ENCODE assay signal across 14 mouse cellular contexts in genomic region chr7:80631405-80631804, GRCm38 (mm10). TPM values are rescaled to one million over a fixed set of nuclear protein-coding genes. Genes with fewer than 3 reads are reported as not detected.
DNase-seq lines count a peak whose midpoint lies in the region; ATAC-seq lines count a peak whose summit lies in the region.
"Had no signal": no experiment of that assay in that cellular context is flagged by ENCODE, and none has a peak within 500 bp of the region (broad histone marks: within the 10 kb centered on the region; RNA-seq: fewer than 3 reads in every experiment).

No protein-coding gene starts in this region.

- ATAC-seq in midbrain, embryonic 13.5 days = no peak
- ATAC-seq in midbrain, embryonic 14.5 days (ENCODE audit: low FRiP score, low TSS enrichment) = no peak
- ATAC-seq in limb, embryonic 13.5 days (ENCODE audit: low FRiP score, low read depth) = no peak
- ATAC-seq: intestine, embryonic 15.5 days had no signal

- H3K27ac ChIP-seq in heart, embryonic 10.5 days = 0 out of 2 replicates have a peak overlapping the region, but pooled peaks have one; percentile 13
- H3K27ac ChIP-seq in midbrain, embryonic 13.5 days = no peak overlapping the region
- H3K27ac ChIP-seq in midbrain, embryonic 14.5 days (replicated peaks; ENCODE audit: low read depth, low read length) = no peak overlapping the region
- no peak overlapping the region for H3K27ac ChIP-seq in limb, embryonic 13.5 days
- H3K27ac ChIP-seq: intestine, embryonic 15.5 days; liver, embryonic 15.5 days had no signal

- peaks cover 5% of the 10 kb centered on the region; the same call in 1 of the 2 replicates for H3K36me3 ChIP-seq in heart, embryonic 10.5 days
- peaks cover 6% of the 10 kb centered on the region; the same call in 1 of the 2 replicates for H3K36me3 ChIP-seq in midbrain, embryonic 13.5 days
- H3K36me3 ChIP-seq in midbrain, embryonic 14.5 days (ENCODE audit: control insufficient read depth, insufficient read depth, low read length) = 0 out of 2 replicates have a peak, but pooled peaks cover 9% of the 10 kb centered on the region
- peaks cover 7% of the 10 kb centered on the region for H3K36me3 ChIP-seq in limb, embryonic 13.5 days
- H3K36me3 ChIP-seq: intestine, embryonic 15.5 days; liver, embryonic 15.5 days had no signal

- 0 out of 2 replicates have a peak overlapping the region, but pooled peaks have one; percentile 37 for H3K9ac ChIP-seq in midbrain, embryonic 13.5 days (replicated peaks)
- H3K9ac ChIP-seq in midbrain, embryonic 14.5 days (replicated peaks; ENCODE audit: low read length) = no peak overlapping the region
- H3K9ac ChIP-seq in limb, embryonic 13.5 days = peak overlapping the region; percentile 31; the same call in 1 of the 2 replicates
- H3K9ac ChIP-seq: intestine, embryonic 15.5 days; liver, embryonic 15.5 days had no signal

- H3K4me2 ChIP-seq in midbrain, embryonic 13.5 days (replicated peaks) = no peak overlapping the region
- H3K4me2 ChIP-seq in midbrain, embryonic 14.5 days (ENCODE audit: low read length) = no peak overlapping the region
- H3K4me2 ChIP-seq in limb, embryonic 13.5 days (replicated peaks) = no peak overlapping the region
- H3K4me2 ChIP-seq: intestine, embryonic 15.5 days; liver, embryonic 15.5 days had no signal

- no peaks in the 10 kb centered on the region for H3K9me3 ChIP-seq in heart, embryonic 10.5 days
- H3K9me3 ChIP-seq in midbrain, embryonic 13.5 days = no peaks in the 10 kb centered on the region
- H3K9me3 ChIP-seq in midbrain, embryonic 14.5 days (ENCODE audit: control insufficient read depth, low read length) = no peaks in the 10 kb centered on the region
- H3K9me3 ChIP-seq in limb, embryonic 13.5 days = no peaks in the 10 kb centered on the region
- H3K9me3 ChIP-seq: intestine, embryonic 15.5 days; liver, embryonic 15.5 days had no signal

- peaks cover 59% of the 10 kb centered on the region for H3K4me1 ChIP-seq in heart, embryonic 10.5 days
- H3K4me1 ChIP-seq in midbrain, embryonic 13.5 days (replicated peaks) = peaks cover 19% of the 10 kb centered on the region; the same call in 1 of the 2 replicates
- peaks cover 8% of the 10 kb centered on the region for H3K4me1 ChIP-seq in midbrain, embryonic 14.5 days (ENCODE audit: control insufficient read depth, insufficient read depth, low read length)
- peaks cover 38% of the 10 kb centered on the region for H3K4me1 ChIP-seq in limb, embryonic 13.5 days

- no peaks in the 10 kb centered on the region for H3K27me3 ChIP-seq in heart, embryonic 10.5 days (ENCODE audit: insufficient read depth, poor library complexity, severe bottlenecking)
- no peaks in the 10 kb centered on the region for H3K27me3 ChIP-seq in midbrain, embryonic 13.5 days
- H3K27me3 ChIP-seq in midbrain, embryonic 14.5 days (ENCODE audit: control insufficient read depth, insufficient read depth, low read length) = no peaks in the 10 kb centered on the region
- H3K27me3 ChIP-seq in limb, embryonic 13.5 days = no peaks in the 10 kb centered on the region
- H3K27me3 ChIP-seq: intestine, embryonic 15.5 days; liver, embryonic 15.5 days had no signal

- WGBS in heart, embryonic 10.5 days = 76% methylated on average over 3 of the region's 3 CpGs
- WGBS in midbrain, embryonic 13.5 days = 75% methylated on average over 3 of the region's 3 CpGs
- 78% methylated on average over 3 of the region's 3 CpGs for WGBS in midbrain, embryonic 14.5 days
- WGBS in limb, embryonic 13.5 days = 57% methylated on average over 3 of the region's 3 CpGs

- intact Hi-C loops in heart, postnatal 25 days (cut with DNase I) = loop anchor here (5.0 kb wide), 1 partner anchor 56 kb away; the partner anchor contains the start of gene Crtc3

- H3K4me3 ChIP-seq in heart, embryonic 10.5 days = no peak overlapping the region
- no peak overlapping the region for H3K4me3 ChIP-seq in midbrain, embryonic 13.5 days (replicated peaks)
- no peak overlapping the region for H3K4me3 ChIP-seq in midbrain, embryonic 14.5 days (replicated peaks; ENCODE audit: low read depth, low read length)
- H3K4me3 ChIP-seq in limb, embryonic 13.5 days = no peak overlapping the region
- H3K4me3 ChIP-seq: intestine, embryonic 15.5 days; liver, embryonic 15.5 days had no signal

- no peak for DNase-seq in heart, embryonic 10.5 days (ENCODE audit: low spot score)
- DNase-seq in heart, postnatal 25 days (ENCODE audit: low spot score) = no peak
- no peak for DNase-seq in midbrain, embryonic 14.5 days
- DNase-seq in thymus, postnatal 4 days = peak; percentile 54
- no peak for DNase-seq in cerebellum, postnatal 25 days
- DNase-seq: adrenal gland, adult 8-10 months; B cell, adult 2 months; cerebellum, adult 9-10 months; kidney, postnatal 14 days; lung, postnatal 4 days had no signal

RNA-seq across cellular contexts. Expression of gene Crtc3, which starts 57.3 kb away (rescaled TPM):
- polyA plus RNA-seq in heart, embryonic 10.5 days (2016; fragmentation: Nextera tagmentation; extraction: Ambion mirVana) = 14.6 and 18.6 TPM in 2 replicates
- 10 to 100 TPM; 14.3 to 15.7 TPM for total RNA-seq in heart, postnatal 25 days (2021)
- polyA plus RNA-seq in midbrain, embryonic 13.5 days (2015; fragmentation: Nextera tagmentation; extraction: Ambion mirVana) = 12.4 and 13.1 TPM in 2 replicates
- 11.7 and 14.0 TPM in 2 replicates for polyA plus RNA-seq in midbrain, embryonic 14.5 days (2014; fragmentation: Nextera tagmentation; extraction: Ambion mirVana)
- polyA plus RNA-seq in limb, embryonic 13.5 days (2015; fragmentation: Nextera tagmentation; extraction: Ambion mirVana) = 23.9 and 24.5 TPM in 2 replicates
